Mouse (Mus musculus): ENCODE measurements around the gene Fam122c.
"Not testable (repeated sequence)": the region's sequence is repeated elsewhere in the genome, so short reads cannot be mapped to it uniquely, and the experiment has no call there.

The Fam122c gene

GRCm38 (mm10) chrX:53273124-53273523 is at the start of gene Fam122c:
TSS of gene Fam122c (plus strand) at chrX:53273424.
- DNase-seq, result no peak

- DNase-seq, result no peak
Observed at GRCm38 (mm10) chrX:53224353-53224944, 48.8 kb upstream of the Fam122c start.

GRCm38 (mm10) chrX:53231965-53232364 is 41.3 kb upstream of the Fam122c start:
- DNase-seq, result no peak

GRCm38 (mm10) chrX:53233689-53234088 is 39.5 kb upstream of the Fam122c start:
- DNase-seq, result no peak

GRCm38 (mm10) chrX:53236404-53236803 is 36.8 kb upstream of the Fam122c start:
- DNase-seq, result no peak

- DNase-seq, result no peak
Observed at GRCm38 (mm10) chrX:53237971-53238370, 35.3 kb upstream of the Fam122c start.

- DNase-seq, result no peak
Observed at GRCm38 (mm10) chrX:53240011-53240410, 33.2 kb upstream of the Fam122c start, which contains the start of gene Plac1. TSS of gene Plac1 (minus strand) at chrX:53240111.

GRCm38 (mm10) chrX:53255195-53255594 is 18.0 kb upstream of the Fam122c start:
- no peak for DNase-seq

GRCm38 (mm10) chrX:53266186-53266585 is 7.0 kb upstream of the Fam122c start:
- DNase-seq, result no peak

- DNase-seq, result peak; percentile 57 to 71
Observed at GRCm38 (mm10) chrX:53268856-53269255, 4.4 kb upstream of the Fam122c start.

- peak; percentile 91 to 92 for DNase-seq
Observed at GRCm38 (mm10) chrX:53269289-53270062, 3.7 kb upstream of the Fam122c start, which contains the start of gene Fam122b. TSS of gene Fam122b (minus strand) at chrX:53269805.

- DNase-seq, result no peak
Observed at GRCm38 (mm10) chrX:53270063-53270432, 3.2 kb upstream of the Fam122c start.

- not testable (repeated sequence) for DNase-seq
Observed at GRCm38 (mm10) chrX:53271628-53272027, 1.6 kb upstream of the Fam122c start.

- no peak for DNase-seq
Observed at GRCm38 (mm10) chrX:53287924-53288323, 14.7 kb downstream of the Fam122c start.

- no peak for DNase-seq
Observed at GRCm38 (mm10) chrX:53320564-53320963, 47.3 kb downstream of the Fam122c start.

GRCm38 (mm10) chrX:53321111-53321510 is 47.9 kb downstream of the Fam122c start:
- no peak for DNase-seq

- no peak for DNase-seq
Observed at GRCm38 (mm10) chrX:53330396-53330795, 57.2 kb downstream of the Fam122c start.

- no peak for DNase-seq
Observed at GRCm38 (mm10) chrX:53337355-53337754, 64.1 kb downstream of the Fam122c start.

GRCm38 (mm10) chrX:53341531-53341930 is 68.3 kb downstream of the Fam122c start:
- DNase-seq, result peak; percentile 37 to 44

GRCm38 (mm10) chrX:53348374-53348773 is 75.2 kb downstream of the Fam122c start:
- DNase-seq, result no peak

- DNase-seq, result no peak
Observed at GRCm38 (mm10) chrX:53364668-53365383, 91.6 kb downstream of the Fam122c start.

GRCm38 (mm10) chrX:53369534-53370365 is 96.5 kb downstream of the Fam122c start:
- DNase-seq, result peak; percentile 16 to 18

- DNase-seq, result peak; percentile 78 to 88
Observed at GRCm38 (mm10) chrX:53370366-53370740, 97.1 kb downstream of the Fam122c start, which contains the start of gene Mospd1. TSS of gene Mospd1 (minus strand) at chrX:53370502.
